Mouse (Mus musculus) frontal cortex, adult 2 months (tissue): ENCODE measurements around the gene Parva. TPM values are rescaled to one million over a fixed set of nuclear protein-coding genes. Genes with fewer than 3 reads are reported as not detected.

Experiments used
- DNase-seq, 2 experiments: peaks; one replicate each; pipeline ENCODE4 v3.0.0; 2022; ENCODE audit warnings: low spot score in 1 of 2; ENCODE audit errors: extremely low spot score in 1 of 2
- polyA plus RNA-seq: library from polyadenylated mRNA; depleted of rRNA; stranded (reverse); fragments of >200 nt; gene quantifications from 2 replicates; pipeline ENCODE4 v1.2.3, GENCODE M21; 2012

Parva gene
- polyA plus RNA-seq, 1 experiment: 40.7 TPM

GRCm38 (mm10) chr7:112417598-112417997 lies 9.7 kb upstream of the Parva start:
- DNase-seq: no peak

- no peak for DNase-seq
Observed at GRCm38 (mm10) chr7:112423438-112423837, 3.9 kb upstream of the Parva start.

- no peak for DNase-seq
Observed at GRCm38 (mm10) chr7:112426811-112427210, 494 bp upstream of the Parva start.

- DNase-seq: peak; percentile 39 to 69
Observed at GRCm38 (mm10) chr7:112428158-112428535, 842 bp downstream of the Parva start.

GRCm38 (mm10) chr7:112439846-112440245 lies 12.5 kb downstream of the Parva start:
- DNase-seq: no peak

- DNase-seq: no peak
Observed at GRCm38 (mm10) chr7:112444152-112444984, 17.1 kb downstream of the Parva start.

GRCm38 (mm10) chr7:112444985-112445367 lies 17.7 kb downstream of the Parva start:
- DNase-seq: no peak

GRCm38 (mm10) chr7:112446498-112446897 lies 19.2 kb downstream of the Parva start:
- no peak for DNase-seq

- DNase-seq: no peak
Observed at GRCm38 (mm10) chr7:112449954-112450700, 22.8 kb downstream of the Parva start.

GRCm38 (mm10) chr7:112452471-112452870 lies 25.2 kb downstream of the Parva start:
- DNase-seq: no peak

GRCm38 (mm10) chr7:112453805-112454214 lies 26.5 kb downstream of the Parva start:
- no peak for DNase-seq

- DNase-seq: no peak
Observed at GRCm38 (mm10) chr7:112454380-112454779, 27.1 kb downstream of the Parva start.

- no peak for DNase-seq
Observed at GRCm38 (mm10) chr7:112454951-112455350, 27.6 kb downstream of the Parva start.

- DNase-seq: no peak
Observed at GRCm38 (mm10) chr7:112455566-112456110, 28.3 kb downstream of the Parva start.

- no peak for DNase-seq
Observed at GRCm38 (mm10) chr7:112457373-112457772, 30.1 kb downstream of the Parva start.

GRCm38 (mm10) chr7:112457920-112458319 lies 30.6 kb downstream of the Parva start:
- DNase-seq: no peak

- peak in 1 of 2 experiments; percentile 32 for DNase-seq
Observed at GRCm38 (mm10) chr7:112458440-112458839, 31.1 kb downstream of the Parva start.

GRCm38 (mm10) chr7:112463074-112463473 lies 35.8 kb downstream of the Parva start:
- no peak for DNase-seq

GRCm38 (mm10) chr7:112465920-112466319 lies 38.6 kb downstream of the Parva start:
- DNase-seq: peak in 1 of 2 experiments; percentile 27

- no peak for DNase-seq
Observed at GRCm38 (mm10) chr7:112466786-112467185, 39.5 kb downstream of the Parva start.

GRCm38 (mm10) chr7:112467687-112468111 lies 40.4 kb downstream of the Parva start:
- no peak for DNase-seq
